Mouse (Mus musculus) Patski (cell line): Measurements from ENCODE around the gene BC055324. TPM values are rescaled to one million over a fixed set of nuclear protein-coding genes. Genes with fewer than 3 reads are reported as not detected.

Source experiments
- ATAC-seq: fragments of 100-300 bp; one replicate; pipeline ENCODE4 v1.8.0; 2021
- CTCF ChIA-PET: fragments of 350-600 bp; sonication (Branson Sonifier 250); formaldehyde crosslinking; loops from one replicate; lab custom pipeline; 2022; ENCODE audit warnings: inconsistent platforms; lab: Charles Lee
- POLR2A ChIA-PET: fragments of 350-600 bp; sonication (Branson Sonifier 250); formaldehyde crosslinking; loops from one replicate; lab custom pipeline; 2022; ENCODE audit warnings: antibody characterized with exemption, inconsistent platforms; lab: Charles Lee
- DNase-seq: peaks from one replicate; pipeline ENCODE4 v3.0.0-alpha.2; 2011; ENCODE audit warnings: low read depth, low spot score
- H3K27me3 ChIP-seq: fragments of 371-371 bp; one replicate; pipeline ENCODE4 v1.5.1; 2021
- CTCF ChIP-seq: fragments of 100-300 bp; IDR thresholded peaks from one replicate; pipeline ENCODE4 v1.5.1; 2021
- in situ Hi-C: fragments of 300-500 bp; cut with MboI; formaldehyde crosslinking; loops from 3 replicates; pipeline ENCODE4 v1.11.1; 2018; ENCODE audit warnings: low pct_unique_long_range_greater_than_20kb, mixed read lengths
- polyA plus RNA-seq: library from polyadenylated mRNA; unstranded; gene quantifications from one replicate; pipeline ENCODE4 v1.2.3, GENCODE M21; 2021

The BC055324 gene
- polyA plus RNA-seq, 1 experiment from 2014 or later: 8.0 TPM

GRCm38 (mm10) chr1:163958036-163958435, 36.6 kb downstream of the BC055324 start:
- TF ChIP-seq CTCF: no peak
- H3K27me3 ChIP-seq: no peaks in the 10 kb centered on the region
- ChIA-PET CTCF (interaction anchor here (1.3 kb wide), 1 partner anchor 14 kb away, joined by 3 read pairs; no protein-coding TSS in a partner anchor), POLR2A (no interaction called here)
- DNase-seq (no peak), ATAC-seq (no peak)
- in situ Hi-C loops: no loop called here

GRCm38 (mm10) chr1:163953396-163953795, 41.2 kb downstream of the BC055324 start:
- no peak for TF ChIP-seq CTCF
- ATAC-seq (no peak), DNase-seq (no peak)
- ChIA-PET CTCF (no interaction called here), POLR2A (no interaction called here)
- no peaks in the 10 kb centered on the region for H3K27me3 ChIP-seq
- in situ Hi-C loops: no loop called here

GRCm38 (mm10) chr1:163942056-163942455, 52.5 kb downstream of the BC055324 start:
- H3K27me3 ChIP-seq: no peaks in the 10 kb centered on the region
- in situ Hi-C loops: no loop called here
- no peak for ATAC-seq
- ChIA-PET POLR2A (no interaction called here), CTCF (no interaction called here)
- no peak for TF ChIP-seq CTCF
- DNase-seq: no peak

GRCm38 (mm10) chr1:163934591-163934990, 60.0 kb downstream of the BC055324 start:
- H3K27me3 ChIP-seq: no peaks in the 10 kb centered on the region
- ATAC-seq: no peak
- CTCF ChIA-PET: no interaction called here
- POLR2A ChIA-PET: no interaction called here
- DNase-seq: no peak
- in situ Hi-C loops: no loop called here
- TF ChIP-seq CTCF: no peak

- in situ Hi-C loops: no loop called here
- ChIA-PET POLR2A (no interaction called here), CTCF (interaction anchor here (1.8 kb wide), 1 partner anchor 15 kb away, joined by 4 read pairs; no protein-coding TSS in a partner anchor)
Observed at GRCm38 (mm10) chr1:163931801-163932200, 62.8 kb downstream of the BC055324 start.

GRCm38 (mm10) chr1:163930458-163930794, 64.2 kb downstream of the BC055324 start:
- H3K27me3 ChIP-seq: no peaks in the 10 kb centered on the region
- in situ Hi-C loops: no loop called here
- TF ChIP-seq CTCF: no peak
- ATAC-seq: peak; percentile 19
- no peak for DNase-seq
- CTCF ChIA-PET: no interaction called here
- POLR2A ChIA-PET: no interaction called here

More at GRCm38 (mm10) chr1:163931801-163932200, 62.8 kb downstream of the BC055324 start:
- H3K27me3 ChIP-seq: no peaks in the 10 kb centered on the region
- TF ChIP-seq CTCF: no peak
- no peak for DNase-seq
- ATAC-seq: no peak

GRCm38 (mm10) chr1:163929636-163930457, 64.7 kb downstream of the BC055324 start:
- DNase-seq (peak; percentile 60), ATAC-seq (peak; percentile 68)
- CTCF ChIA-PET: no interaction called here
- no peaks in the 10 kb centered on the region for H3K27me3 ChIP-seq
- no peak for TF ChIP-seq CTCF
- in situ Hi-C loops: no loop called here
- POLR2A ChIA-PET: no interaction called here

GRCm38 (mm10) chr1:163928846-163929245, 65.8 kb downstream of the BC055324 start, which contains the start of gene Scyl3:
TSS of gene Scyl3 (plus strand) at chr1:163929100.
- H3K27me3 ChIP-seq: no peaks in the 10 kb centered on the region
- TF ChIP-seq CTCF: no peak
- no peak for DNase-seq
- ChIA-PET POLR2A (interaction anchor here (0.6 kb wide), 1 partner anchor 9 kb away, joined by 3 read pairs; no protein-coding TSS in a partner anchor), CTCF (no interaction called here)
- ATAC-seq: no peak
- in situ Hi-C loops: no loop called here

GRCm38 (mm10) chr1:163924093-163924492, 70.5 kb downstream of the BC055324 start:
- no peak for ATAC-seq
- ChIA-PET CTCF (no interaction called here), POLR2A (no interaction called here)
- no peak for DNase-seq
- no peak for TF ChIP-seq CTCF
- no peaks in the 10 kb centered on the region for H3K27me3 ChIP-seq
- in situ Hi-C loops: loop anchor here (25.0 kb wide), 1 partner anchor 1037 kb away; the partner anchor contains the start of gene Fmo2

GRCm38 (mm10) chr1:163917349-163918160, 77.0 kb downstream of the BC055324 start:
- DNase-seq (no peak), ATAC-seq (no peak)
- in situ Hi-C loops: loop anchor here (25.0 kb wide), 1 partner anchor 1030 kb away; the partner anchor contains the start of gene Fmo2
- CTCF ChIA-PET: no interaction called here
- POLR2A ChIA-PET: no interaction called here
- no peak for TF ChIP-seq CTCF
- H3K27me3 ChIP-seq: no peaks in the 10 kb centered on the region
